Mouse (Mus musculus) v-Abl transformed pro-B cells (cell line): ENCODE measurements around the gene Csrnp1.

Experiments used
- in situ Hi-C, 2 experiments: fragments of 400-800 bp; cut with MboI; formaldehyde crosslinking; loops; one replicate each; pipeline ENCODE4 v1.15.1; 2025; ENCODE audit not compliant: unreplicated experiment in 2 of 2

The Csrnp1 gene

DNA sequence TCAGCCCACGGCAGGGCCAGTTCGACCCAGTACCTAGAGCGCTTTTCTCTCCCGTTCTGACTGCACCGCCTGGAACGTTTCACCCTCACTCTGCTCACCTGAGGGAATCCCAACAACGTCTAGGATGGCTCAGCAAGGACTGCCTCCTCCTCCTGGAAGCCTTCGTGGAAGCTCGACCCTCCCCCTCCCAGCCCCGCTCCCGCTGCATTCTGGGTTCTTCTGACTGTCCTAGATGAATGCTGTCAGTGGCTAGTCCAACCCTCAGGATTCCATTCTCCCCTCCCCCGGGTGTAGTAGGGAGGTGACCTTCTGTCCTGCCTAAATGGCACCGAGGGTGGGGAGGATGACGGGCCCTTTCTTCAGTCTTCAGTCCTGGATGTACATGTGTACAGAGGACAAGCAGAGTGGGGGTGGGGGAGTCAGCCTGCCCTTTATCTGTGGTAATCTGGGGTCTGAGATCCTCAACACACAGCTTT lies at the start of gene Csrnp1:
Gene Csrnp1, minus strand, starts transcription at position 123 of the 476 bp plus-strand sequence.
- in situ Hi-C loops: loop anchor here (25.0 kb wide), 3 partner anchors 1303 to 1903 kb away; partner anchors contain the start of genes Ackr2 (in 1 of the 2), Trak1 (in 1 of the 2) and Ulk4 (in 1 of the 2)

DNA sequence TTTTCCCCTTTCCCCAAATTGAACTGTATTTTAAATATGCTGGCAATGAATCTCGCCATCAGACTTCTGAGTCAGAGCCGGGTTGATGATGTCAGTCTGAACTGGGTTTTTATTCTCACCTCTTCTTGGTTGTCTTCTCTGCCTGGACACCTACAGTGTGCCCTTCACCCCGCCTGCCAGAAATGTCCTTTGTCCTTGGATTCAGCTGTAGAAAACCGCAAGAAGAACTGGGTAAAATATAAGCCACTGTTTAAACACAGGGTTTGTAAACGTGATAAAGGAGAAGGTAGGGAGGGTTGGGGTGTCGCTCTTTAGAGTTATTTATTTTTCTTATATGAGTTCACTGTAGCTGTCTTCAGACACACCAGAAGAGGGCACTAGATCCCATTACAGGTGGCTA lies 48.3 kb upstream of the Csrnp1 start:
- in situ Hi-C loops: no loop called here

DNA sequence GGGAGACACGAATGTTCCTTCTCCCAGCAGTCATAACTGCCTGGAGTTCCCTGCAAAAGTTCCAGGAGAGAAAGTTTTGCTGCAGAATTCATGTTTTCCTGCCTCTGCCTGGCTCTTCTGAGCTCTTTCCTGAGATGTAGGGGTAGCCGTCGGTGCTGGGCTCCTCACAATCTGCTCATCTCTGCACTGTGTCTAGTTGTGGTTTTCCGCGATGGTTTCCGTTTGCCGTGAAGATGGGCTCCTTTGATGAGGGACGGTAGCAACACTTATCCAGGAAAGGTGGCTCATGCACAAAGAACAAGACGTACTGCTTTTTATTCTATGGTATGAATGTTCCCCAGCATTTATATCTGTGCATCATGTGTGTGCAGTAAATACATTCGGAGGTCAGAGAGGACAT lies 46.0 kb upstream of the Csrnp1 start:
- in situ Hi-C loops: no loop called here

GRCm38 (mm10) chr9:120029880-120030279 lies 45.4 kb upstream of the Csrnp1 start:
- in situ Hi-C loops: loop anchor here (5.0 to 10.0 kb wide), 4 partner anchors 42 to 395 kb away; no protein-coding TSS in a partner anchor

DNA sequence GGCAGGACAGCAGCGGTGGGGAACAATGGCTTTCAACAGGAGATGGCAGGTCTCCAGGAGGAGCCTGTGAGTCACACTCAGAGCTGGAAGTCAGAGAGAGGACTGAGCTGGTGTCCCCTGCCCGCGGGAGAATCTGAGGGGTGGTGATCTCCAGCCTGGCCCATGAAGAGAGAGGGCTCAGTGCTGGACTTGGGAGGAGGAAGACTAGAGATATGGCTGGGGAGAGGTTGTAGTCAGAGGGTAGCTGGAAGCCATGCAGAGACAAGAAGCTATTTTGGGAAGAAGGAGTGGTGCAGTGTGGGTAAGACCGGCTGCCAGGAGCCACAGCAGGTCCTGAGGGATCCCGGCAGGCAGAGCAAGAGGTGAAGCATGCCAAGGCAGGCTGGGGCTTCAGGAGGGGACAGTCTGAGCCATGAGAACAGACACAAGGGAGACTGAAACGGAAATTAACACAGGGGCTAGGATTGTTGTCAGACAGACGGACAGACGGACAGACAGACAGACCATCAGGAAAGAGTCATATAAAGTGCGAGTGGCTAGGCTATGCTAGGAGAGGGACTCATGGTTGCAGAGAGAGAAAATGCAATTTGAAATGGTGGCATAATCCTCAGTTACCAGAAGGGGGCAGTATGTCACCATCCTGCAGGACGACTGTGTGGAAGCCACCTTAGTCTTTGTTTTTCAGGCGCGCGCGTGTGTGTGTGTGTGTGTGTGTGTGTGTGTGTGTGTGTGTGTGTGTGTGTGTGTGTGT lies 43.1 kb upstream of the Csrnp1 start:
- in situ Hi-C loops: loop anchor here (5.0 to 10.0 kb wide), 4 partner anchors 45 to 397 kb away; no protein-coding TSS in a partner anchor

GRCm38 (mm10) chr9:120024625-120025024 lies 40.2 kb upstream of the Csrnp1 start:
- in situ Hi-C loops: loop anchor here (5.0 to 10.0 kb wide), 4 partner anchors 48 to 400 kb away; no protein-coding TSS in a partner anchor

- in situ Hi-C loops: loop anchor here (10.0 kb wide), 2 partner anchors 151 to 401 kb away; no protein-coding TSS in a partner anchor
Observed at GRCm38 (mm10) chr9:120024171-120024570, 39.7 kb upstream of the Csrnp1 start.

GRCm38 (mm10) chr9:120023086-120023811 lies 38.8 kb upstream of the Csrnp1 start, which contains the start of gene Xirp1:
Gene Xirp1, minus strand, starts transcription at chr9:120023598.
- in situ Hi-C loops: loop anchor here (10.0 kb wide), 2 partner anchors 152 to 402 kb away; no protein-coding TSS in a partner anchor

GRCm38 (mm10) chr9:120021164-120021563 lies 36.7 kb upstream of the Csrnp1 start:
- in situ Hi-C loops: loop anchor here (10.0 kb wide), 2 partner anchors 154 to 404 kb away; no protein-coding TSS in a partner anchor

DNA sequence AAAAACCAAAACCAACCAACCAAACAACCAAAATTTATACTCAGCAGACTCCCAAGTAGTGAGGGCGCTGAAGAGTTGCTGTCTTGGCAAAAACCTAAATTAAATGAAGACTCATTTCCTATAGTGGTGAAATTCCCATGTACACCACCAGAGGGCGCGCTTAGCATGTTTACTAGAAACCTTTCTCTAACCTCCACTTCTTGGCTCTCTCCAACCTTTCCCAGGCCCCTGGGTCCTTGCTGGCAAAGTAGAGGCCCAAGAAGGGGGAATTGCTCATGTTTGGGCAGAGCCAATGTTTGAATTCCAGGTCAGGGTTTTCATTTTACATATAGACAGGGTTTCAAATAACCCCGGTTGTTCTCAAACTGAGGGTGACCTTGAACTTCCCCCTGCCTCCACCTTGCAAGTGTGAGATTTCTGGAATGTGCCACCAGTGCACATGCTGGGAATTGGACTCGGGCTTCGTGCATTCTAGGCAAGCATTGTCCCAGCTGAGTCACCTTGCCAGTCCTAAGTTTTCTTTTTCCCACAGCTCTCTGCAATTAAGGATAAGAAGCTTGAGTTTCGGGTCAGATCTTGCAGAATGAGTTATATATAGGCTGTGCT lies 35.9 kb upstream of the Csrnp1 start:
- in situ Hi-C loops: loop anchor here (10.0 kb wide), 2 partner anchors 154 to 404 kb away; no protein-coding TSS in a partner anchor

- in situ Hi-C loops: loop anchor here in 1 of 2 experiments (5.0 kb wide), 1 partner anchor 50 kb away; no protein-coding TSS in a partner anchor
Observed at GRCm38 (mm10) chr9:120016956-120017355, 32.5 kb upstream of the Csrnp1 start.

DNA sequence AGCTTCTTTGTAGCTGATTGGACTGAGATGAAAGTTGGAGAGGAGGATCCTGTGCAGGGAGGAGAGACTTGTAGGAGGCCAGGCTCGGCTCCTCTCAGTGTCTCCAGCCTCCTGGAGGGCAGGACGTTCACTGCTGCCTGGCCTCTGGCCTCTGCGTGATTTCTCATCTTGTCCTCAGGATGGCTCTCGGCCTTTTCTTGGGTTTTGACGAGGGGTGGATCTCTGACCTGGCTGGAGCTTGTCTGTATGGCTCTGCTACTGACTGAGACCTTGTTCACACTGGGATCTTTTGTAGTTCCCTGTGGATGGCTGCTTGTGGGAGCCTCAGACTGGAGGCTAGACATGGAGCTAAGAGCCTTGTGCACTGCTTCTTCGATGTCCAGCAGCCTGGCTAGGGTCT lies 30.4 kb upstream of the Csrnp1 start:
- in situ Hi-C loops: loop anchor here (5.0 kb wide), 1 partner anchor 48 kb away; no protein-coding TSS in a partner anchor

DNA sequence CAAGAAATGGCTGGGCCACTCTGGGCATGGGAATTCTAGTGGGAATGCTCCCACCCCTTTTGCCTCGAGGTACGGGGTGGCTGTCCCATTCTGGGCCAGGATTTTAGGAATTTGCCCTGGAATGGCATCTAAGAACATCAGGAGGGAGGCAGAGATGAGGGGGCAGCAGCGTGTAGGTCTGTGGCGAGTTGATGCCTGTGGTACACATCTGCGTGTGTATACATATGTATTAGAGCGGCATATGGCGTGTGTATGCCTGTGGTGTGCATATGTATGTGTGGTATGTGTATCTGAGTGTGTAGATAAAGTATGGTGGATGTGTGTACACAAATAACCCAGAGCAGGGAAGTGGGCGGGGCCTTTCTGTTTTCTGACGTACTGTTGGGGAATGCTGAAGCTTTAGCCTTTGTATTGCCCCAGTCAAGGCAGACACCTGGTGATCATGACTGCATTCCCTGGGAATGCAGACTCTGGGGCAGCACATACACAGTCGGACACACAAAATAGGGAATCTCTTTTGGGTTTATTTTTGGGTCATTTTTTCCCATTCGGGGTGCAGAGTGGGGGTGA lies 28.9 kb upstream of the Csrnp1 start:
- in situ Hi-C loops: loop anchor here in 1 of 2 experiments (5.0 kb wide), 1 partner anchor 46 kb away; no protein-coding TSS in a partner anchor

GRCm38 (mm10) chr9:120012781-120013180 lies 28.3 kb upstream of the Csrnp1 start:
- in situ Hi-C loops: loop anchor here in 1 of 2 experiments (5.0 kb wide), 1 partner anchor 45 kb away; no protein-coding TSS in a partner anchor

- in situ Hi-C loops: loop anchor here in 1 of 2 experiments (5.0 kb wide), 1 partner anchor 45 kb away; no protein-coding TSS in a partner anchor
Observed at GRCm38 (mm10) chr9:120012161-120012560, 27.7 kb upstream of the Csrnp1 start.

DNA sequence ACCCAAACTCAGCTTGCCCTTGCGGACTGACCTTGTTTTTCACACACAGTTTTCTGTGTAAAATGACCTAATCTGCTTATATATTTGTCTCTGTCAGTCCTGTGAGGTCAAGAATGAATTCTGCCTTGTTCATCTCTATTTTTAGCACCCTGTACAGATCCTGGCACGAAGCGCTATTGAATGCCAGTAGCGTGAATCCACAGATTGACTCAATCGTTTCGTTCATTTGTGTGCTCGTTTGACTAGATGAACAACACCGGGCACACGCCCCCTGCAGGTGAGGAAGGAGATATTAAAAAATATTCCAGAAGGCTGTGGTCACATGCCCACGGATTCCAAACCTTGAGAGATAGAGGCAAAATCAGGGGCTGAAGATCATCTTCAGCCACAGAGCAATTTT lies 27.1 kb upstream of the Csrnp1 start:
- in situ Hi-C loops: loop anchor here in 1 of 2 experiments (5.0 kb wide), 1 partner anchor 44 kb away; no protein-coding TSS in a partner anchor

- in situ Hi-C loops: loop anchor here in 1 of 2 experiments (5.0 kb wide), 1 partner anchor 44 kb away; no protein-coding TSS in a partner anchor
Observed at GRCm38 (mm10) chr9:120010781-120011511, 26.5 kb upstream of the Csrnp1 start.

- in situ Hi-C loops: loop anchor here in 1 of 2 experiments (5.0 kb wide), 1 partner anchor 43 kb away; no protein-coding TSS in a partner anchor
Observed at GRCm38 (mm10) chr9:120009871-120010270, 25.4 kb upstream of the Csrnp1 start.
